Mouse (Mus musculus) gastrocnemius, adult 2 months (tissue): Measurements from ENCODE around the gene Mgat5b. TPM values are rescaled to one million over a fixed set of nuclear protein-coding genes. Genes with fewer than 3 reads are reported as not detected.

ENCODE experiments used
- DNase-seq: peaks from one replicate; pipeline ENCODE4 v3.0.0; 2022
- H3K27ac ChIP-seq: fragments of 200-600 bp; 2 replicates; pipeline ENCODE4 v1.8.1; 2022; ENCODE audit warnings: mild to moderate bottlenecking
- H3K4me3 ChIP-seq: fragments of 200-600 bp; 2 replicates; pipeline ENCODE4 v1.8.1; 2022; ENCODE audit warnings: mild to moderate bottlenecking, moderate library complexity
- CTCF ChIP-seq: fragments of 200-600 bp; IDR thresholded peaks from 2 replicates; pipeline ENCODE4 v1.8.1; 2022; ENCODE audit warnings: antibody characterized with exemption, mild to moderate bottlenecking, moderate library complexity
- intact Hi-C: fragments of 180-260 bp; cut with DNase I; formaldehyde crosslinking; loops from one replicate; pipeline ENCODE4 v1.15.1; 2025
- total RNA-seq, 2 experiments: library from RNA; stranded (reverse); gene quantifications; 2 replicates each; pipeline ENCODE4 v1.2.3; 2021

Mgat5b gene
- total RNA-seq, 2 experiments from 2014 or later, result not detected

- no peak overlapping the region for H3K4me3 ChIP-seq
- H3K27ac ChIP-seq, result no peak overlapping the region
- TF ChIP-seq CTCF, result no peak
- intact Hi-C loops, result no loop called here
- DNase-seq, result no peak
Measured at GRCm38 (mm10) chr11:116928031-116928430, 9.4 kb downstream of the Mgat5b start.

GRCm38 (mm10) chr11:116934862-116935261 is 16.2 kb downstream of the Mgat5b start:
- no peak overlapping the region for H3K4me3 ChIP-seq
- no peak overlapping the region for H3K27ac ChIP-seq
- intact Hi-C loops, result no loop called here
- no peak for DNase-seq
- TF ChIP-seq CTCF, result no peak

GRCm38 (mm10) chr11:116935354-116935753 is 16.7 kb downstream of the Mgat5b start:
- DNase-seq, result no peak
- no peak for TF ChIP-seq CTCF
- intact Hi-C loops, result no loop called here
- Histone ChIP-seq H3K27ac (no peak overlapping the region), H3K4me3 (no peak overlapping the region)

GRCm38 (mm10) chr11:116935917-116936316 is 17.3 kb downstream of the Mgat5b start:
- DNase-seq, result no peak
- TF ChIP-seq CTCF, result no peak
- no peak overlapping the region for H3K4me3 ChIP-seq
- intact Hi-C loops, result no loop called here
- H3K27ac ChIP-seq, result no peak overlapping the region

GRCm38 (mm10) chr11:116937141-116937540 is 18.5 kb downstream of the Mgat5b start:
- TF ChIP-seq CTCF, result no peak
- intact Hi-C loops, result no loop called here
- H3K4me3 ChIP-seq, result no peak overlapping the region
- DNase-seq, result no peak
- no peak overlapping the region for H3K27ac ChIP-seq

- Histone ChIP-seq H3K27ac (no peak overlapping the region), H3K4me3 (no peak overlapping the region)
- TF ChIP-seq CTCF, result no peak
- intact Hi-C loops, result no loop called here
- no peak for DNase-seq
Measured at GRCm38 (mm10) chr11:116940088-116940855, 21.6 kb downstream of the Mgat5b start.

GRCm38 (mm10) chr11:116944346-116944745 is 25.7 kb downstream of the Mgat5b start:
- H3K4me3 ChIP-seq, result no peak overlapping the region
- H3K27ac ChIP-seq, result no peak overlapping the region
- DNase-seq, result no peak
- TF ChIP-seq CTCF, result no peak
- intact Hi-C loops, result no loop called here

GRCm38 (mm10) chr11:116949832-116950231 is 31.2 kb downstream of the Mgat5b start:
- no peak for DNase-seq
- TF ChIP-seq CTCF, result no peak
- intact Hi-C loops, result no loop called here
- Histone ChIP-seq H3K27ac (no peak overlapping the region), H3K4me3 (no peak overlapping the region)

- Histone ChIP-seq H3K4me3 (no peak overlapping the region), H3K27ac (no peak overlapping the region)
- no peak for TF ChIP-seq CTCF
- no peak for DNase-seq
- intact Hi-C loops, result no loop called here
Measured at GRCm38 (mm10) chr11:116951429-116951828, 32.8 kb downstream of the Mgat5b start.

GRCm38 (mm10) chr11:116954231-116955118 is 35.8 kb downstream of the Mgat5b start:
- intact Hi-C loops, result no loop called here
- H3K4me3 ChIP-seq, result no peak overlapping the region
- DNase-seq, result no peak
- TF ChIP-seq CTCF, result no peak
- H3K27ac ChIP-seq, result no peak overlapping the region

GRCm38 (mm10) chr11:116958601-116959000 is 39.9 kb downstream of the Mgat5b start:
- TF ChIP-seq CTCF, result no peak
- DNase-seq, result no peak
- intact Hi-C loops, result no loop called here
- Histone ChIP-seq H3K27ac (no peak overlapping the region), H3K4me3 (no peak overlapping the region)

- intact Hi-C loops, result no loop called here
- H3K27ac ChIP-seq, result no peak overlapping the region
- no peak overlapping the region for H3K4me3 ChIP-seq
- TF ChIP-seq CTCF, result no peak
- no peak for DNase-seq
Measured at GRCm38 (mm10) chr11:116965061-116965460, 46.4 kb downstream of the Mgat5b start.

- H3K4me3 ChIP-seq, result no peak overlapping the region
- TF ChIP-seq CTCF, result no peak
- no peak overlapping the region for H3K27ac ChIP-seq
- intact Hi-C loops, result no loop called here
- no peak for DNase-seq
Measured at GRCm38 (mm10) chr11:116965961-116966360, 47.3 kb downstream of the Mgat5b start.

GRCm38 (mm10) chr11:116968586-116968985 is 49.9 kb downstream of the Mgat5b start:
- no peak for DNase-seq
- intact Hi-C loops, result no loop called here
- no peak for TF ChIP-seq CTCF
- no peak overlapping the region for H3K4me3 ChIP-seq
- no peak overlapping the region for H3K27ac ChIP-seq
